ENCODE assay signal across 18 mouse cellular contexts in genomic region chr11:121658151-121658550, GRCm38 (mm10). TPM values are rescaled to one million over a fixed set of nuclear protein-coding genes. Genes with fewer than 3 reads are reported as not detected.
DNase-seq lines count a peak whose midpoint lies in the region; ATAC-seq and TF ChIP-seq lines count a peak whose summit lies in the region.
"Had no signal": no experiment of that assay in that cellular context is flagged by ENCODE, and none has a peak within 500 bp of the region (broad histone marks: within the 10 kb centered on the region; RNA-seq: fewer than 3 reads in every experiment).

No protein-coding gene starts in this region.

- no peak overlapping the region for H3K9ac ChIP-seq in heart, adult 2 months (ENCODE audit: low read depth, low read length)
- no peak overlapping the region for H3K9ac ChIP-seq in kidney, postnatal 0 days (ENCODE audit: low read depth, low read length)
- H3K9ac ChIP-seq in lung, postnatal 0 days (replicated peaks; ENCODE audit: low read depth), result no peak overlapping the region
- H3K9ac ChIP-seq in stomach, postnatal 0 days (ENCODE audit: low read length), result no peak overlapping the region
- H3K9ac ChIP-seq: forebrain, embryonic 13.5 days; hindbrain, embryonic 12.5 days; liver, embryonic 13.5 days; lung, embryonic 15.5 days had no signal

- no peaks in the 10 kb centered on the region for H3K79me2 ChIP-seq in heart, adult 2 months (replicated peaks; ENCODE audit: control insufficient read depth, insufficient read depth, low read length)

- TF ChIP-seq CTCF in heart, adult 2 months (IDR thresholded peaks at IDR 0.05), result peak; percentile 65
- peak; percentile 38; the same call in 1 of the 2 replicates for TF ChIP-seq CTCF in kidney, postnatal 0 days (IDR thresholded peaks at IDR 0.05; ENCODE audit: low read depth)
- peak; percentile 50 for TF ChIP-seq CTCF in lung, postnatal 0 days (IDR thresholded peaks at IDR 0.05)
- TF ChIP-seq CTCF in stomach, postnatal 0 days (IDR thresholded peaks at IDR 0.05; ENCODE audit: low read depth), result peak; percentile 52

- no peak for TF ChIP-seq POLR2A in heart, adult 2 months (IDR thresholded peaks at IDR 0.05; ENCODE audit: insufficient read depth, low read depth, low read length)

- no peak for DNase-seq in heart, adult 2 months
- DNase-seq in heart, postnatal 4 days, result no peak
- no peak for DNase-seq in kidney, postnatal 0 days (ENCODE audit: low spot score)
- DNase-seq in kidney, adult 8-10 months, result no peak
- peak; percentile 40 for DNase-seq in lung, postnatal 0 days (ENCODE audit: low spot score)
- no peak for DNase-seq in lung, postnatal 36 days
- DNase-seq in stomach, postnatal 0 days (ENCODE audit: low spot score), result no peak
- DNase-seq: adrenal gland, postnatal 10 days; cerebellum, adult 8-10 months; cerebellum, postnatal 25 days; gastrocnemius, postnatal 14 days; kidney, adult 18-20 months; left cerebral cortex, postnatal 4 days; liver, embryonic 13.5 days had no signal

- no peak overlapping the region for H3K4me3 ChIP-seq in heart, adult 2 months
- H3K4me3 ChIP-seq in kidney, postnatal 0 days (replicated peaks; ENCODE audit: low read depth, low read length), result no peak overlapping the region
- no peak overlapping the region for H3K4me3 ChIP-seq in lung, postnatal 0 days (ENCODE audit: low read depth, low read length)
- no peak overlapping the region for H3K4me3 ChIP-seq in stomach, postnatal 0 days (ENCODE audit: low read depth, low read length)
- H3K4me3 ChIP-seq: forebrain, embryonic 13.5 days; hindbrain, embryonic 12.5 days; liver, embryonic 13.5 days; lung, embryonic 15.5 days had no signal

- 3% methylated on average over 1 of the region's 1 CpGs for WGBS in heart, adult 2 months
- WGBS in kidney, postnatal 0 days, result 15% methylated on average over 1 of the region's 1 CpGs
- WGBS in lung, postnatal 0 days, result 26% methylated on average over 1 of the region's 1 CpGs
- WGBS in stomach, postnatal 0 days, result 29% methylated on average over 1 of the region's 1 CpGs

- H3K27me3 ChIP-seq in heart, adult 2 months (ENCODE audit: control insufficient read depth, insufficient read depth, low read length), result no peaks in the 10 kb centered on the region
- H3K27me3 ChIP-seq in kidney, postnatal 0 days (ENCODE audit: insufficient read depth, low read length), result no peaks in the 10 kb centered on the region
- H3K27me3 ChIP-seq in lung, postnatal 0 days (replicated peaks; ENCODE audit: insufficient read depth, low read length), result no peaks in the 10 kb centered on the region
- H3K27me3 ChIP-seq in stomach, postnatal 0 days (ENCODE audit: control insufficient read depth, insufficient read depth, low read length), result no peaks in the 10 kb centered on the region
- H3K27me3 ChIP-seq: forebrain, embryonic 13.5 days; hindbrain, embryonic 12.5 days; liver, embryonic 13.5 days; lung, embryonic 15.5 days; Patski had no signal

- H3K36me3 ChIP-seq in heart, adult 2 months (ENCODE audit: control insufficient read depth, insufficient read depth, low read length), result peaks cover 2% of the 10 kb centered on the region; the same call in 1 of the 2 replicates
- H3K36me3 ChIP-seq in kidney, postnatal 0 days (ENCODE audit: insufficient read depth, low read length), result 0 out of 2 replicates have a peak, but pooled peaks cover 2% of the 10 kb centered on the region
- no peaks in the 10 kb centered on the region for H3K36me3 ChIP-seq in lung, postnatal 0 days (ENCODE audit: insufficient read depth, low read length)
- 0 out of 2 replicates have a peak, but pooled peaks cover 5% of the 10 kb centered on the region for H3K36me3 ChIP-seq in stomach, postnatal 0 days (ENCODE audit: control insufficient read depth, insufficient read depth, low read length)
- H3K36me3 ChIP-seq: hindbrain, embryonic 12.5 days; liver, embryonic 13.5 days; lung, embryonic 15.5 days had no signal

- no peak overlapping the region for H3K27ac ChIP-seq in heart, adult 2 months
- no peak overlapping the region for H3K27ac ChIP-seq in kidney, postnatal 0 days
- no peak overlapping the region for H3K27ac ChIP-seq in lung, postnatal 0 days (ENCODE audit: low read length)
- no peak overlapping the region for H3K27ac ChIP-seq in stomach, postnatal 0 days (replicated peaks)
- H3K27ac ChIP-seq: forebrain, embryonic 13.5 days; hindbrain, embryonic 12.5 days; liver, embryonic 13.5 days; lung, embryonic 15.5 days had no signal

- intact Hi-C loops in heart, adult 2 months (cut with DNase I), result loop anchor here (5.0 kb wide), 1 partner anchor 84 kb away; no protein-coding TSS in a partner anchor

- ATAC-seq in kidney, postnatal 0 days (replicated peaks; ENCODE audit: low FRiP score, low read depth), result no peak
- ATAC-seq in lung, postnatal 0 days, result no peak
- ATAC-seq in stomach, postnatal 0 days (ENCODE audit: low FRiP score, low TSS enrichment), result no peak
- ATAC-seq: forebrain, embryonic 13.5 days; Patski had no signal

- H3K4me1 ChIP-seq in heart, adult 2 months (ENCODE audit: control insufficient read depth, insufficient read depth, low read length), result peaks cover 10% of the 10 kb centered on the region
- H3K4me1 ChIP-seq in kidney, postnatal 0 days (replicated peaks; ENCODE audit: insufficient read depth, low read length), result no peaks in the 10 kb centered on the region
- H3K4me1 ChIP-seq in lung, postnatal 0 days (ENCODE audit: insufficient read depth, low read depth, low read length), result no peaks in the 10 kb centered on the region
- H3K4me1 ChIP-seq in stomach, postnatal 0 days (replicated peaks; ENCODE audit: control insufficient read depth, insufficient read depth), result no peaks in the 10 kb centered on the region
- H3K4me1 ChIP-seq: forebrain, embryonic 13.5 days; hindbrain, embryonic 12.5 days; lung, embryonic 15.5 days had no signal

- no peaks in the 10 kb centered on the region for H3K9me3 ChIP-seq in kidney, postnatal 0 days (replicated peaks; ENCODE audit: low read length)
- no peaks in the 10 kb centered on the region for H3K9me3 ChIP-seq in lung, postnatal 0 days (ENCODE audit: low read length)
- H3K9me3 ChIP-seq in stomach, postnatal 0 days (ENCODE audit: control insufficient read depth, low read length), result no peaks in the 10 kb centered on the region
- H3K9me3 ChIP-seq: forebrain, embryonic 13.5 days; hindbrain, embryonic 12.5 days; liver, embryonic 13.5 days; lung, embryonic 15.5 days had no signal

- TF ChIP-seq EP300 in heart, adult 2 months (IDR thresholded peaks at IDR 0.05; ENCODE audit: insufficient read depth, low read depth, low read length), result no peak
- TF ChIP-seq EP300 in lung, postnatal 0 days (IDR thresholded peaks at IDR 0.05), result no peak
- no peak for TF ChIP-seq EP300 in stomach, postnatal 0 days (optimal IDR thresholded peaks at IDR 0.05)

- no peak overlapping the region for H3K4me2 ChIP-seq in kidney, postnatal 0 days (ENCODE audit: low read length)
- H3K4me2 ChIP-seq in lung, postnatal 0 days (replicated peaks; ENCODE audit: low read depth, low read length), result no peak overlapping the region
- H3K4me2 ChIP-seq in stomach, postnatal 0 days (replicated peaks; ENCODE audit: low read depth), result no peak overlapping the region
- H3K4me2 ChIP-seq: forebrain, embryonic 13.5 days; hindbrain, embryonic 12.5 days; liver, embryonic 13.5 days; lung, embryonic 15.5 days had no signal

RNA-seq across cellular contexts. Expression of gene B3gntl1, which starts 14.8 kb away (rescaled TPM):
- total RNA-seq in heart, adult 2 months (2021), result 1 to 10 TPM; 3.8 to 4.8 TPM
- polyA plus RNA-seq in heart, adult 2 months (2012; rRNA removed), result 5.9 and 7.4 TPM in 2 replicates
- 1 to 10 TPM; 4.4 to 4.6 TPM for total RNA-seq in heart, postnatal 4 days (2021)
- 5.2 and 5.3 TPM in 2 replicates for polyA plus RNA-seq in kidney, postnatal 0 days (2015; fragmentation: Nextera tagmentation; extraction: Ambion mirVana)
- polyA plus RNA-seq in lung, postnatal 0 days (2015; fragmentation: Nextera tagmentation; extraction: Ambion mirVana), result 3.4 and 4.3 TPM in 2 replicates
- polyA plus RNA-seq in stomach, postnatal 0 days (2015; fragmentation: Nextera tagmentation; extraction: Ambion mirVana), result 3.3 and 4.2 TPM in 2 replicates

RNA-seq across cellular contexts. Expression of gene Metrnl, which starts 43.2 kb away (rescaled TPM):
- total RNA-seq in heart, adult 2 months (2021), result 10 to 100 TPM; 18.0 to 21.2 TPM
- 20.4 and 27.1 TPM in 2 replicates for polyA plus RNA-seq in heart, adult 2 months (2012; rRNA removed)
- total RNA-seq in heart, postnatal 4 days (2021), result 10 to 100 TPM; 15.4 to 17.3 TPM
- polyA plus RNA-seq in kidney, postnatal 0 days (2015; fragmentation: Nextera tagmentation; extraction: Ambion mirVana), result 29.3 and 35.4 TPM in 2 replicates
- 22.3 and 23.6 TPM in 2 replicates for polyA plus RNA-seq in lung, postnatal 0 days (2015; fragmentation: Nextera tagmentation; extraction: Ambion mirVana)
- polyA plus RNA-seq in stomach, postnatal 0 days (2015; fragmentation: Nextera tagmentation; extraction: Ambion mirVana), result 62.4 and 67.3 TPM in 2 replicates
